Mouse (Mus musculus): ENCODE data around the gene Ppp1r8.

DNA sequence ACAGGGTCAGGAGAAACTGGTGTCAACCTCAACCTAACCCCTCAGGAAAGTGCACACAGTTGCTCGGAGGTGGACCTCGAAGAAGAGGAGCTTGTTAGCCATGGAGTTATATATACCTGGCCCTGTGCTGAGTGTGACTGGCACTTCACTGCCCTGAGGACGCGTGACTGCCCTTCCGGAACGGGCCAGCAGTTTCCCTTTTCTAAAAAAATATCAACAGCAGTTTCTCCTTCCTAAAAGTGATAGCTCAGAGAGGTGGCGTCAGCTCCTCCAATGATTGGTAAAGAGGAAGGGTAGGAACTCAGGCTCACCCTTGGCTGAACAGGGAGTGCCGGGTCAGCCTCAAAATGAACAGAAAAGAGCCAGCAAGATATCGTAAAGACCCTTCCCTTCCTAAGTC, 48.9 kb downstream of the Ppp1r8 start:
- TF ChIP-seq CTCF (IDR thresholded peaks at IDR 0.05) (no peak), EP300 (IDR thresholded peaks at IDR 0.05) (no peak)

Data from lung, postnatal 0 days (tissue).